8 mouse cellular contexts compared by ENCODE assay signal in genomic region chr5:140847300-140847729, GRCm38 (mm10). TPM values are rescaled to one million over a fixed set of nuclear protein-coding genes. Genes with fewer than 3 reads are reported as not detected.
DNase-seq lines count a peak whose midpoint lies in the region; ATAC-seq and TF ChIP-seq lines count a peak whose summit lies in the region.

No protein-coding gene starts in this region.

- intact Hi-C loops in heart, postnatal 25 days (cut with DNase I) = loop anchor here (2.0 to 10.0 kb wide), 3 partner anchors 1367 to 1597 kb away; no protein-coding TSS in a partner anchor

- no peak overlapping the region for H3K4me3 ChIP-seq in heart, embryonic 14.5 days (ENCODE audit: control insufficient read depth in 1 of 2, insufficient read depth in 1 of 2, low read depth in 1 of 2, low read length in 2 of 2)
- H3K4me3 ChIP-seq in MEL (ENCODE audit: control insufficient read depth in 1 of 2, insufficient read depth in 1 of 2, low read depth in 2 of 2, low read length in 2 of 2) = no peak overlapping the region
- H3K4me3 ChIP-seq in hindbrain, embryonic 12.5 days = no peak overlapping the region
- H3K4me3 ChIP-seq in limb, embryonic 10.5 days = no peak overlapping the region

- DNase-seq in heart, postnatal 25 days (ENCODE audit: low spot score) = no peak
- peak; percentile 71 for DNase-seq in MEL (ENCODE audit: low read depth, low spot score)
- DNase-seq in embryo, embryonic 11 days = peak; percentile 72
- DNase-seq in limb, embryonic 10.5 days (ENCODE audit: low spot score) = peak; percentile 69
- peak; percentile 59 for DNase-seq in neural tube, embryonic 10.5 days (ENCODE audit: extremely low spot score, low spot score)

- TF ChIP-seq RAD21 in MEL (IDR thresholded peaks at IDR 0.05; ENCODE audit: low read depth, low read length) = peak; percentile 89

- no peaks in the 10 kb centered on the region for H3K79me2 ChIP-seq in MEL (ENCODE audit: control insufficient read depth, insufficient read depth, low read length, poor library complexity)

- TF ChIP-seq CTCF in MEL (IDR thresholded peaks at IDR 0.05 in 2 of 3, conservative IDR thresholded peaks at IDR 0.05 in 1 of 3; ENCODE audit: control insufficient read depth in 1 of 3, insufficient read depth in 1 of 3, low read depth in 2 of 3, low read length in 3 of 3, poor library complexity in 1 of 3, severe bottlenecking in 1 of 3) = peak; percentile 74 to 97 (median 85)

- peaks cover 8% of the 10 kb centered on the region for H3K9me3 ChIP-seq in heart, embryonic 14.5 days (ENCODE audit: control insufficient read depth, low read length)
- no peaks in the 10 kb centered on the region for H3K9me3 ChIP-seq in MEL (replicated peaks; ENCODE audit: insufficient read depth, low read length)
- H3K9me3 ChIP-seq in hindbrain, embryonic 12.5 days (replicated peaks) = peaks cover 9% of the 10 kb centered on the region
- no peaks in the 10 kb centered on the region for H3K9me3 ChIP-seq in limb, embryonic 10.5 days (replicated peaks)

- no peaks in the 10 kb centered on the region; the same call in 1 of the 2 replicates for H3K27me3 ChIP-seq in heart, embryonic 14.5 days (ENCODE audit: control insufficient read depth, insufficient read depth, low read length)
- no peaks in the 10 kb centered on the region for H3K27me3 ChIP-seq in MEL (ENCODE audit: control insufficient read depth in 1 of 2, insufficient read depth in 2 of 2, low read length in 2 of 2)
- H3K27me3 ChIP-seq in hindbrain, embryonic 12.5 days = no peaks in the 10 kb centered on the region
- no peaks in the 10 kb centered on the region for H3K27me3 ChIP-seq in limb, embryonic 10.5 days (ENCODE audit: low read depth, poor library complexity, severe bottlenecking)

- no peak overlapping the region for H3K27ac ChIP-seq in heart, embryonic 14.5 days (replicated peaks in 1 of 2; ENCODE audit: control insufficient read depth in 1 of 2, insufficient read depth in 1 of 2, low read depth in 2 of 2, low read length in 2 of 2)
- no peak overlapping the region for H3K27ac ChIP-seq in MEL (ENCODE audit: control insufficient read depth, low read depth, low read length)
- no peak overlapping the region for H3K27ac ChIP-seq in hindbrain, embryonic 12.5 days
- H3K27ac ChIP-seq in limb, embryonic 10.5 days = peak overlapping the region; percentile 48; the same call in 1 of the 2 replicates

- H3K4me2 ChIP-seq in heart, embryonic 14.5 days (ENCODE audit: low read length) = no peak overlapping the region
- H3K4me2 ChIP-seq in hindbrain, embryonic 12.5 days (replicated peaks) = no peak overlapping the region

- no peak overlapping the region for H3K9ac ChIP-seq in heart, embryonic 14.5 days (ENCODE audit: low read length)
- no peak overlapping the region for H3K9ac ChIP-seq in MEL (ENCODE audit: control insufficient read depth, low read depth, low read length, poor library complexity, severe bottlenecking)
- no peak overlapping the region for H3K9ac ChIP-seq in hindbrain, embryonic 12.5 days

- no peaks in the 10 kb centered on the region for H3K4me1 ChIP-seq in heart, embryonic 14.5 days (ENCODE audit: control insufficient read depth in 2 of 2, insufficient read depth in 2 of 2, low read length in 2 of 2)
- no peaks in the 10 kb centered on the region for H3K4me1 ChIP-seq in MEL (ENCODE audit: control insufficient read depth in 1 of 2, insufficient read depth in 2 of 2, low read length in 2 of 2)
- 0 out of 2 replicates have a peak, but pooled peaks cover 4% of the 10 kb centered on the region for H3K4me1 ChIP-seq in hindbrain, embryonic 12.5 days
- H3K4me1 ChIP-seq in limb, embryonic 10.5 days = peaks cover 5% of the 10 kb centered on the region; the same call in 1 of the 2 replicates

- TF ChIP-seq EP300 in MEL (IDR thresholded peaks at IDR 0.05; ENCODE audit: low read depth in 1 of 2, low read length in 2 of 2) = no peak

- no peak for TF ChIP-seq POLR2A in MEL (IDR thresholded peaks at IDR 0.05; ENCODE audit: control insufficient read depth in 1 of 2, insufficient read depth in 1 of 2, low read depth in 1 of 2, low read length in 2 of 2, poor library complexity in 1 of 2)

- H3K36me3 ChIP-seq in heart, embryonic 14.5 days (ENCODE audit: control insufficient read depth, insufficient read depth, low read length) = no peaks in the 10 kb centered on the region
- no peaks in the 10 kb centered on the region for H3K36me3 ChIP-seq in MEL (ENCODE audit: control insufficient read depth in 1 of 2, insufficient read depth in 2 of 2, low read length in 2 of 2)
- no peaks in the 10 kb centered on the region for H3K36me3 ChIP-seq in hindbrain, embryonic 12.5 days
- H3K36me3 ChIP-seq in limb, embryonic 10.5 days = no peaks in the 10 kb centered on the region

- 0 out of 2 replicates have a peak, but pooled peaks have one; percentile 31 for ATAC-seq in heart, embryonic 14.5 days (ENCODE audit: insufficient number of reproducible peaks, insufficient read depth, low FRiP score, low read depth)
- ATAC-seq in hindbrain, embryonic 12.5 days (ENCODE audit: low FRiP score) = peak; percentile 60
- no peak for ATAC-seq in inflammation-experienced regulatory T-cells, adult 6 months

- 15% methylated on average over 5 of the region's 5 CpGs for WGBS in heart, embryonic 14.5 days
- 9% methylated on average over 5 of the region's 5 CpGs for whole genome bisulfite sequencing in hindbrain, embryonic 12.5 days
- WGBS in limb, embryonic 10.5 days = 12% methylated on average over 5 of the region's 5 CpGs

TF ChIP-seq in MEL, 35 proteins besides CTCF, POLR2A, EP300 and RAD21:
- no peak for TF ChIP-seq BHLHE40 (IDR thresholded peaks at IDR 0.05; ENCODE audit: borderline replicate concordance, low read depth, low read length)
- peak; percentile 77 for TF ChIP-seq ZC3H11A (IDR thresholded peaks at IDR 0.05; ENCODE audit: low read depth, low read length)
- no peak for TF ChIP-seq KAT2A (conservative IDR thresholded peaks at IDR 0.05; ENCODE audit: low read depth, low read length)
- TF ChIP-seq GABPA (IDR thresholded peaks at IDR 0.05; ENCODE audit: low read depth, low read length) = no peak
- TF ChIP-seq MYB (IDR thresholded peaks at IDR 0.05; ENCODE audit: low read depth, low read length) = no peak
- TF ChIP-seq NRF1 (IDR thresholded peaks at IDR 0.05; ENCODE audit: insufficient read depth, low read depth, low read length, poor library complexity, severe bottlenecking) = no peak
- TF ChIP-seq UBTF (IDR thresholded peaks at IDR 0.05; ENCODE audit: borderline replicate concordance, insufficient read depth, low read depth, low read length) = peak; percentile 95
- no peak for TF ChIP-seq ZKSCAN1 (IDR thresholded peaks at IDR 0.05; ENCODE audit: low read depth, low read length)
- peak; percentile 80 for TF ChIP-seq SMC3 (IDR thresholded peaks at IDR 0.05; ENCODE audit: low read depth, low read length)
- no peak for TF ChIP-seq ZNF384 (IDR thresholded peaks at IDR 0.05; ENCODE audit: low read depth, low read length)
- TF ChIP-seq E2F4 (IDR thresholded peaks at IDR 0.05; ENCODE audit: borderline replicate concordance, low read depth, low read length) = no peak
- no peak for TF ChIP-seq MAZ (IDR thresholded peaks at IDR 0.05; ENCODE audit: low read depth, low read length)
- peak; percentile 97 for TF ChIP-seq TBP (IDR thresholded peaks at IDR 0.05; ENCODE audit: low read depth, low read length)
- TF ChIP-seq USF2 (IDR thresholded peaks at IDR 0.05; ENCODE audit: borderline replicate concordance in 1 of 2, insufficient read depth in 1 of 2, low read depth in 1 of 2, low read length in 2 of 2) = no peak
- no peak for TF ChIP-seq MYC (IDR thresholded peaks at IDR 0.05; ENCODE audit: low read depth, low read length)
- TF ChIP-seq CHD2 (IDR thresholded peaks at IDR 0.05; ENCODE audit: low read length) = no peak
- no peak for TF ChIP-seq JUND (IDR thresholded peaks at IDR 0.05; ENCODE audit: low read depth, low read length)
- TF ChIP-seq MEF2A (IDR thresholded peaks at IDR 0.05; ENCODE audit: extremely low read depth, insufficient replicate concordance, low read depth, low read length, poor library complexity, severe bottlenecking) = no peak
- no peak for TF ChIP-seq MAX (IDR thresholded peaks at IDR 0.05; ENCODE audit: low read length)
- no peak for TF ChIP-seq MXI1 (IDR thresholded peaks at IDR 0.05; ENCODE audit: low read depth, low read length)
- TF ChIP-seq TCF12 (IDR thresholded peaks at IDR 0.05; ENCODE audit: low read depth, low read length) = no peak
- no peak for TF ChIP-seq ETS1 (IDR thresholded peaks at IDR 0.05; ENCODE audit: low read depth, low read length)
- TF ChIP-seq ZMIZ1 (IDR thresholded peaks at IDR 0.05; ENCODE audit: low read depth, low read length) = no peak

RNA-seq across cellular contexts. Expression of gene Gna12, which starts 17.1 kb away (rescaled TPM):
- polyA plus RNA-seq in heart, embryonic 14.5 days (2014; fragmentation: Nextera tagmentation; extraction: Ambion mirVana) = 46.4 and 53.8 TPM in 2 replicates
- 10 to 100 TPM; 89.2 to 97.2 TPM for total RNA-seq in heart, postnatal 25 days (2021)
- 36.7 and 46.0 TPM in 2 replicates for total RNA-seq in MEL (2012; rRNA removed)
- polyA plus RNA-seq in MEL (2012; ENCODE audit: insufficient read depth in 1 of 2, insufficient read length in 2 of 2, low read depth in 1 of 2, low replicate concordance in 2 of 2, missing spikeins in 1 of 2) = 10 to 100 TPM in 1 of 2 experiments, not detected in 1; 55.2 TPM
- polyA plus RNA-seq in hindbrain, embryonic 12.5 days (2016; fragmentation: Nextera tagmentation; extraction: Ambion mirVana) = 57.8 and 60.5 TPM in 2 replicates
- 13.4 and 18.8 TPM in 2 replicates for polyA plus RNA-seq in limb, embryonic 10.5 days (2016; fragmentation: Nextera tagmentation; extraction: Ambion mirVana)
- polyA plus RNA-seq in inflammation-experienced regulatory T-cells, adult 6 months (2017; shearing (Covaris generic)) = 1 to 10 TPM; 2.1 to 6.0 (median 5.9) TPM
